In the genomic region with DNA sequence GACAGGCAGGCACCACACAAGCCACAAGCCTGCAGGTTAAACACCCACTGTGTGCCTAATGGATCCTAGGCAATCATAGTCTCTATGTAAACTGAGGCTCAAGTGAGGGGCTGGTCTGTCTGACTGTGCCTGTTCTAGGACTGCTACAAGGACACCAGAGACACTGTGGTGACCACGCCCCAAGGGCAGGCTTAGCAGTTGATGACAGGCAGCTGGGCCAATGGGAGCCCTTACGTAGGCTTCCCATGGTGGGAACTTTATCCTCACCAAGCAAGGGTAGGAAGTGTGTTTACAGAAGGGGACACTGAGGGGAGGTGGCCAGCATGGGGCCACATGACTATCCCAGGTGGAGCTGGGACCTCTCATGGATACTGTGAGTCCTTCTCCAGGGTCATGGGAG, we compare ENCODE assay signal across 18 mouse cellular contexts. TPM values are rescaled to one million over a fixed set of nuclear protein-coding genes. Genes with fewer than 3 reads are reported as not detected.
A peak's percentile ranks its signal among the peaks of the same experiment; 100 is the strongest.
DNase-seq lines count a peak whose midpoint lies in the region; ATAC-seq and TF ChIP-seq lines count a peak whose summit lies in the region.
"Had no signal": no experiment of that assay in that cellular context is flagged by ENCODE, and none has a peak within 500 bp of the region (broad histone marks: within the 10 kb centered on the region; RNA-seq: fewer than 3 reads in every experiment).

No protein-coding gene starts in this region.

- no peak overlapping the region for H3K4me2 ChIP-seq in hindbrain, embryonic 13.5 days
- H3K4me2 ChIP-seq in neural tube, embryonic 15.5 days: no peak overlapping the region
- H3K4me2 ChIP-seq: liver, embryonic 15.5 days; midbrain, embryonic 15.5 days; stomach, embryonic 15.5 days had no signal

- no peaks in the 10 kb centered on the region for H3K9me3 ChIP-seq in hindbrain, embryonic 10.5 days
- H3K9me3 ChIP-seq in hindbrain, embryonic 13.5 days: no peaks in the 10 kb centered on the region
- H3K9me3 ChIP-seq in MEL (replicated peaks; ENCODE audit: insufficient read depth, low read length): no peaks in the 10 kb centered on the region
- no peaks in the 10 kb centered on the region for H3K9me3 ChIP-seq in neural tube, embryonic 15.5 days (replicated peaks)
- H3K9me3 ChIP-seq: liver, embryonic 15.5 days; midbrain, embryonic 15.5 days; stomach, embryonic 15.5 days had no signal

- H3K4me1 ChIP-seq in hindbrain, embryonic 10.5 days (replicated peaks): peaks cover 73% of the 10 kb centered on the region
- peaks cover 36% of the 10 kb centered on the region for H3K4me1 ChIP-seq in hindbrain, embryonic 13.5 days (replicated peaks)
- peaks cover 3 to 18% of the 10 kb centered on the region in 2 experiments for H3K4me1 ChIP-seq in MEL (ENCODE audit: control insufficient read depth in 1 of 2, insufficient read depth in 2 of 2, low read length in 2 of 2)
- H3K4me1 ChIP-seq in neural tube, embryonic 15.5 days: peaks cover 9% of the 10 kb centered on the region

- no peaks in the 10 kb centered on the region for H3K36me3 ChIP-seq in hindbrain, embryonic 10.5 days
- no peaks in the 10 kb centered on the region for H3K36me3 ChIP-seq in hindbrain, embryonic 13.5 days
- peaks cover 0 to 7% of the 10 kb centered on the region in 2 experiments; a peak in 2 of 4 replicates for H3K36me3 ChIP-seq in MEL (ENCODE audit: control insufficient read depth in 1 of 2, insufficient read depth in 2 of 2, low read length in 2 of 2)
- no peaks in the 10 kb centered on the region for H3K36me3 ChIP-seq in neural tube, embryonic 15.5 days
- H3K36me3 ChIP-seq: liver, embryonic 15.5 days; midbrain, embryonic 15.5 days; stomach, embryonic 15.5 days had no signal

- WGBS in hindbrain, embryonic 10.5 days: 89% methylated on average over 2 of the region's 2 CpGs
- WGBS in hindbrain, embryonic 13.5 days: 78% methylated on average over 2 of the region's 2 CpGs
- 82% methylated on average over 2 of the region's 2 CpGs for whole genome bisulfite sequencing in neural tube, embryonic 15.5 days

- no peak overlapping the region for H3K4me3 ChIP-seq in hindbrain, embryonic 10.5 days
- H3K4me3 ChIP-seq in hindbrain, embryonic 13.5 days: no peak overlapping the region
- H3K4me3 ChIP-seq in MEL (ENCODE audit: control insufficient read depth in 1 of 2, insufficient read depth in 1 of 2, low read depth in 2 of 2, low read length in 2 of 2): no peak overlapping the region
- H3K4me3 ChIP-seq in neural tube, embryonic 15.5 days (replicated peaks): no peak overlapping the region
- H3K4me3 ChIP-seq: liver, embryonic 15.5 days; midbrain, embryonic 15.5 days; stomach, embryonic 15.5 days had no signal

- TF ChIP-seq EP300 in MEL (IDR thresholded peaks at IDR 0.05; ENCODE audit: low read depth in 1 of 2, low read length in 2 of 2): no peak

- no peak overlapping the region for H3K9ac ChIP-seq in hindbrain, embryonic 13.5 days
- H3K9ac ChIP-seq in MEL (ENCODE audit: control insufficient read depth, low read depth, low read length, poor library complexity, severe bottlenecking): no peak overlapping the region
- H3K9ac ChIP-seq in neural tube, embryonic 15.5 days (replicated peaks): no peak overlapping the region
- H3K9ac ChIP-seq: liver, embryonic 15.5 days; midbrain, embryonic 15.5 days; stomach, embryonic 15.5 days had no signal

- TF ChIP-seq CTCF in MEL (IDR thresholded peaks at IDR 0.05 in 2 of 3, conservative IDR thresholded peaks at IDR 0.05 in 1 of 3; ENCODE audit: control insufficient read depth in 1 of 3, insufficient read depth in 1 of 3, low read depth in 2 of 3, low read length in 3 of 3, poor library complexity in 1 of 3, severe bottlenecking in 1 of 3): no peak

- H3K27me3 ChIP-seq in hindbrain, embryonic 10.5 days (ENCODE audit: insufficient read depth, poor library complexity, severe bottlenecking): peaks cover 34% of the 10 kb centered on the region
- H3K27me3 ChIP-seq in hindbrain, embryonic 13.5 days: peaks cover 32% of the 10 kb centered on the region
- H3K27me3 ChIP-seq in MEL (ENCODE audit: control insufficient read depth in 1 of 2, insufficient read depth in 2 of 2, low read length in 2 of 2): no peaks in the 10 kb centered on the region
- peaks cover 12% of the 10 kb centered on the region for H3K27me3 ChIP-seq in neural tube, embryonic 15.5 days (replicated peaks)

- no peak for TF ChIP-seq POLR2A in MEL (IDR thresholded peaks at IDR 0.05; ENCODE audit: control insufficient read depth in 1 of 2, insufficient read depth in 1 of 2, low read depth in 1 of 2, low read length in 2 of 2, poor library complexity in 1 of 2)

- no peak for TF ChIP-seq RAD21 in MEL (IDR thresholded peaks at IDR 0.05; ENCODE audit: low read depth, low read length)

- no peak for ATAC-seq in hindbrain, embryonic 13.5 days (ENCODE audit: low FRiP score)
- no peak for ATAC-seq in neural tube, embryonic 15.5 days (ENCODE audit: low FRiP score)
- ATAC-seq: inflammation-experienced regulatory T-cells, adult 6 months; midbrain, embryonic 15.5 days had no signal

- H3K79me2 ChIP-seq in MEL (ENCODE audit: control insufficient read depth, insufficient read depth, low read length, poor library complexity): peaks cover 2% of the 10 kb centered on the region; the same call in 1 of the 2 replicates

- peak overlapping the region; percentile 2; the same call in 1 of the 2 replicates for H3K27ac ChIP-seq in hindbrain, embryonic 10.5 days
- no peak overlapping the region for H3K27ac ChIP-seq in hindbrain, embryonic 13.5 days
- H3K27ac ChIP-seq in MEL (ENCODE audit: control insufficient read depth, low read depth, low read length): no peak overlapping the region
- no peak overlapping the region for H3K27ac ChIP-seq in neural tube, embryonic 15.5 days (replicated peaks)
- H3K27ac ChIP-seq: liver, embryonic 15.5 days; midbrain, embryonic 15.5 days had no signal

- no peak for DNase-seq in hindbrain, embryonic 10.5 days (ENCODE audit: low spot score)
- DNase-seq in 416B (ENCODE audit: low read depth) (peak; percentile 55), MEL (ENCODE audit: low read depth, low spot score) (peak; percentile 61)
- DNase-seq in adrenal gland, postnatal 36 days: peak; percentile 66 to 69
- DNase-seq in testis, postnatal 10 days (ENCODE audit: low spot score): no peak
- DNase-seq in thymus, adult 18-20 months: no peak
- DNase-seq: cerebellum, adult 9-11 months; retina, postnatal 1 day had no signal

TF ChIP-seq in MEL, 35 proteins besides CTCF, POLR2A, EP300 and RAD21:
- no peak for TF ChIP-seq POLR2AphosphoS2 (IDR thresholded peaks at IDR 0.05; ENCODE audit: low read length)
- no peak for TF ChIP-seq BHLHE40 (IDR thresholded peaks at IDR 0.05; ENCODE audit: borderline replicate concordance, low read depth, low read length)
- TF ChIP-seq NRF1 (IDR thresholded peaks at IDR 0.05; ENCODE audit: insufficient read depth, low read depth, low read length, poor library complexity, severe bottlenecking): no peak
- no peak for TF ChIP-seq ZC3H11A (IDR thresholded peaks at IDR 0.05; ENCODE audit: low read depth, low read length)
- TF ChIP-seq MEF2A (IDR thresholded peaks at IDR 0.05; ENCODE audit: extremely low read depth, insufficient replicate concordance, low read depth, low read length, poor library complexity, severe bottlenecking): no peak
- TF ChIP-seq TBP (IDR thresholded peaks at IDR 0.05; ENCODE audit: low read depth, low read length): no peak
- TF ChIP-seq MXI1 (IDR thresholded peaks at IDR 0.05; ENCODE audit: low read depth, low read length): no peak
- TF ChIP-seq NELFE (IDR thresholded peaks at IDR 0.05; ENCODE audit: low read depth, low read length): no peak
- TF ChIP-seq SMC3 (IDR thresholded peaks at IDR 0.05; ENCODE audit: low read depth, low read length): no peak
- TF ChIP-seq HCFC1 (IDR thresholded peaks at IDR 0.05; ENCODE audit: low read depth, low read length): no peak
- no peak for TF ChIP-seq ELF1 (IDR thresholded peaks at IDR 0.05; ENCODE audit: low read depth, low read length)

RNA-seq across cellular contexts. Expression of a gene that starts 4.4 kb away (rescaled TPM):
- polyA plus RNA-seq in hindbrain, embryonic 10.5 days (2016; fragmentation: Nextera tagmentation; extraction: Ambion mirVana): 24.6 and 28.5 TPM in 2 replicates
- polyA plus RNA-seq in hindbrain, embryonic 13.5 days (2015; fragmentation: Nextera tagmentation; extraction: Ambion mirVana): 9.1 and 11.3 TPM in 2 replicates
- 4.8 and 6.6 TPM in 2 replicates for total RNA-seq in MEL (2012; rRNA removed)
- 10 to 100 TPM in 1 of 2 experiments, not detected in 1; 19.2 TPM for polyA plus RNA-seq in MEL (2012; ENCODE audit: insufficient read depth in 1 of 2, insufficient read length in 2 of 2, low read depth in 1 of 2, low replicate concordance in 2 of 2, missing spikeins in 1 of 2)
- 100 to 1,000 TPM; 140 to 167 TPM for total RNA-seq in adrenal gland, postnatal 36 days (2021)
- 8.8 and 9.8 TPM in 2 replicates for polyA plus RNA-seq in neural tube, embryonic 15.5 days (2015; fragmentation: Nextera tagmentation; extraction: Ambion mirVana)

RNA-seq across cellular contexts. Expression of a gene that starts 54.5 kb away (rescaled TPM):
- not detected in 2 replicates for polyA plus RNA-seq in hindbrain, embryonic 10.5 days (2016; fragmentation: Nextera tagmentation; extraction: Ambion mirVana)
- polyA plus RNA-seq in hindbrain, embryonic 13.5 days (2015; fragmentation: Nextera tagmentation; extraction: Ambion mirVana): not detected in 2 replicates
- total RNA-seq in MEL (2012; rRNA removed): not detected in 2 replicates
- not detected for polyA plus RNA-seq in MEL (2012; ENCODE audit: insufficient read depth in 1 of 2, insufficient read length in 2 of 2, low read depth in 1 of 2, low replicate concordance in 2 of 2, missing spikeins in 1 of 2)
- total RNA-seq in adrenal gland, postnatal 36 days (2021): not detected
- polyA plus RNA-seq in neural tube, embryonic 15.5 days (2015; fragmentation: Nextera tagmentation; extraction: Ambion mirVana): not detected in 2 replicates
- total RNA-seq: heart, postnatal 10 days; layer of hippocampus, postnatal 14 days had no signal
- polyA plus RNA-seq: inflammation-experienced regulatory T-cells, adult 6 months; kidney, postnatal 0 days; limb, embryonic 11.5 days; liver, embryonic 15.5 days; midbrain, embryonic 15.5 days; stomach, embryonic 15.5 days had no signal

Comparison
In these comparisons a context has a peak if more than half of its experiments do, and no peak if none do; other contexts are left out.
1. DNase-seq: peak in 416B (single experiment), MEL (single experiment) and adrenal gland, postnatal 36 days (2 of 2); none in hindbrain, embryonic 10.5 days (single experiment), testis, postnatal 10 days (single experiment) and thymus, adult 18-20 months (0 of 2).